Mouse (Mus musculus) ovary, postnatal 36 days (tissue): ENCODE measurements around the gene Atg4c.

Source experiments
- DNase-seq: peaks from one replicate; pipeline ENCODE4 v3.0.0; 2022; ENCODE audit warnings: low spot score, mixed read lengths

The Atg4c gene

DNA sequence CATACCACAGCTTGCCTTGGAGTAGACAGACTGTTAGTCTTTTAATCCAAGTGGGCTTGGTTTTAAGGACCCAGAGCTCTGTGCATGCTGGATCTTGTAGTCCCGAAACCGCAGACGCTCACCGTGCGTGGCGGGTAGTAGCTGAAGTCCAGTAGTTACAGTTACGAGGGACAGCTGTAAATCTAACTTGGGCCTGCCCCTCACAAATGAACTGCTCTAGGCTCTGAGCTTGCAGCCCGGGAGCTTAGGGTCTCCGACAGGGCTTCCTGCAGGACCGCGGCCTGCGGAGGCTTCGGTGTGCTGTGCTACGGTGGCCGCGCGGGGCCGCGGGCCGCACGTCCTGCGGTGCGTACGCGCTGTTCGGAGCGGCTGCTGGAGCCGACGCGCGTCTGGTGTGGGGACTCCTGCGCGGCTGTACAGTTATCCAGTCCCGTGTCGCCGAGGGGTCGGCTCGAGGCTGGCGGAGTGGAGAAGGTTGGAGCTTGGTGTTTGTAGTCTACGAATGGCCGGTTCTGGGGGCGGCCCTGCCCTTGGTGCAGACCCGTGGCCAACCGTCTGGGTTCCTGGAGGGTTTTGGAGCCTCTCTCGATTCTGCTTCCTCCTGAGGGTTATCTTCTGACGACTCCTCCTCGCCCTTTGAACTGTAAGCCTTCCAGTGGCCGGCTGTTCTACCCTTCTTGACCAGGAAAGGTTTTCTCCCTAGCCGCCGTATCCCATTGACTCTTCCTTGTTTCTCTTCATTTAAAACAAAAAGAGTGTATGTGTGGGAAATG lies at the start of gene Atg4c:
Atg4c (plus strand) TSS at position 125 of the 773 bp plus-strand sequence.
- peak; percentile 85 for DNase-seq

- no peak for DNase-seq
Observed at GRCm38 (mm10) chr4:99151434-99151833, 42.3 kb upstream of the Atg4c start.

- DNase-seq = no peak
Observed at GRCm38 (mm10) chr4:99151885-99152558, 41.7 kb upstream of the Atg4c start.

DNA sequence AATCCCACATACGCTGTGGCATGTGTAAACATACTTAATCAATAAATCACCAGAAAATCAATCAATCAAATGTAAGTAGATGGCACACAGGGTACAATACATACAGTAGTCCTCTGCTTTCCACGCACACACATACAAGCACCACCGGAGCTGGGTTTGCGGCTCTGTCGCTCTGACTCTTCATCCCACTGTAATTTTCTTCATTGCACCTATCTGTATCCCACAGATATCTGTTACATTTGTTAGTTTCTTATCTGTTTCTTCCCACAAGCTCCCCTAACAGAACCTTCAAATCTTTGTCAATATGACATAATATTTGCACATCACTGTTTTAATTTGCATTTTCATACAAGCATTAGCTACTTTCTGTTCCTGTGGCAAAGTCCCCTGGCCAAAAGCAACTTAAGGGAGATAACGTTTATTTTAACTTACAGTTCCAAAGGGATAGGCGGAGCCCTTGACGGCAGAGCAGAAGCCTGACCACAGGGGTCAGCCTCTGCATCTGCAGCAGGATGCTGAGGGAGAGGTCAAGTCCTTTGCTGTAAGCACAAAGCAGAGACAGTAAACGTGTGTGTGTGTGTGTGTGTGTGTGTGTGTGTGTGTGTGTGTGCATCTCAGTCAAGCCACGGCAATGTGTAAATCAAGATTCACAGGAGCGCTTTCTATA lies 37.0 kb upstream of the Atg4c start:
- DNase-seq = no peak

DNA sequence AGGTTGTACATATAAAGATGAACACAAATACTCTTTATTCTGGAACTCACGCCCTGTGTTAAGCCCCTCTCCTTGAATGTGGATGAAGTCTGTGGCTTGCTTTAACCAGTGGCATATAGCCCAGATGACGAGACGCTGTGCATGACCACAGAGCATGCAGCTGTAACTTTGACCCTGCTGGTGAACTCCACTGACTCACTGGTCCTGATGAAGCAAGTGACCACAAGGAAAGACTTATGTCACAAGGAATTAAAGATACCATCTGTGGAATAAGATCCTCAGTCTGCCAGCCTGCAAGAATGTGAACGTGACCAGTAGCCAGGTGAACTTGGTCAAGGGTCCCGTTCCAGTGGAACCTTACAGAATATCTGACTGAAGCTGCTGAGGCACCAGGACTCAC lies 35.2 kb upstream of the Atg4c start:
- DNase-seq = no peak

DNA sequence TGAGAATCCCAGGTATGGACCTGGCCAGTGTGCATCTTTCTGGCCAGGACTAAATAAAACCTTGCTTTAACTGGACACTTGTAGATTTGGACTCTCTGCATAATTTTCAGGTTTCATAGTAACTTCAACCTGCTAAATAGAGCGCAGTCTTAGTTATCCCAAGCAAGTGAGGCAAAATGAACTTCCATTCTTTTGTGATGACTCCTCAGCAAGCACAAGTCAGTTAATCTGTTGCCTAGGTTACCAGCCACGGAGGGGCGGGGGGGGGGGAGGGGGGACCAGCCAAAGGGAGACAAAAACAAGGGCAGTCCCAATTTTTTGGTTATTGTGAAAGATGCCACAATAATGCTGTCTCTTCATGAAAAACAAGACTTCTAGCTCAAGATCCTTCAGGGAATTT lies 33.3 kb upstream of the Atg4c start:
- DNase-seq = no peak

DNA sequence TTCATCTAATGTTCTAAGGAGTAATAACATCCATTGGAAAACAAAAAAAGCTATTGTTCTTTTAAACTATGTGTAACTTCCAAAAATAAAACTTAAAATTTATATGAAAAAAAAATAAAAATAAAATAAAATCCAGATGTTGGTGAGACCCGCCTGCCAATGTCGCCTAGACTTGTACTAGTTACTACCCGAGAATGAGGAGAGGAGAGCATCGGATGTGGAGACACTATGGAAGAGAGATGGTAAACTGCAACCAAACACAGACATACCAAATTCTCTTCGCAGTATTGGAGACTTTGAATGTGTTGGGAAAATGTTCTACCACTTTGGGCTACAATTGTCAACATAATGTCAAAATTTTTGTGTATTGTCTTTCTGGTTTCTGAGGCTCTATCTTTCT lies 32.8 kb upstream of the Atg4c start:
- DNase-seq = no peak

- no peak for DNase-seq
Observed at GRCm38 (mm10) chr4:99161457-99161971, 32.2 kb upstream of the Atg4c start.

- DNase-seq = no peak
Observed at GRCm38 (mm10) chr4:99163001-99163400, 30.7 kb upstream of the Atg4c start.

GRCm38 (mm10) chr4:99163547-99163946 lies 30.2 kb upstream of the Atg4c start:
- DNase-seq = no peak

- DNase-seq = no peak
Observed at GRCm38 (mm10) chr4:99168869-99169268, 24.9 kb upstream of the Atg4c start.

- DNase-seq = no peak
Observed at GRCm38 (mm10) chr4:99174265-99174664, 19.5 kb upstream of the Atg4c start.

- no peak for DNase-seq
Observed at GRCm38 (mm10) chr4:99176841-99177240, 16.9 kb upstream of the Atg4c start.

DNA sequence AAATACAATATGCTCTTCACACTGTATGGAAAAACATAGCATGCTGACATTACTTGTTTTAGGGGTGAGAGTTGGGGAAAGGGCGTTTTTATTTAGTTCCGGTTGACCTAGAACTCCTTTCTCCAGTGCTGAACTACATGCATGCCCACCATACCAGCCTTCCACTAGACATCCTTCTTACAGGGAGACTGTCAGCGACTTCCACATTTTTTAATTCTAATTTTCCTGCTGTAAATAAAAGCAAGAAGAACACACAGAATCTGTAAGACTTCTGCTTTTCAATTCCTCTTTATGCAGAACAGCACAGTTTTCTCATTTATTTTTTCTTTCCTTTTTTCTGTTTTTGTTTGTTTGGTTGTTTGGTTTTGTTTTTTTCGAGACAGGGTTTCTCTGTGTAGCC lies 16.5 kb upstream of the Atg4c start:
- DNase-seq = no peak

- no peak for DNase-seq
Observed at GRCm38 (mm10) chr4:99178851-99179250, 14.9 kb upstream of the Atg4c start.

DNA sequence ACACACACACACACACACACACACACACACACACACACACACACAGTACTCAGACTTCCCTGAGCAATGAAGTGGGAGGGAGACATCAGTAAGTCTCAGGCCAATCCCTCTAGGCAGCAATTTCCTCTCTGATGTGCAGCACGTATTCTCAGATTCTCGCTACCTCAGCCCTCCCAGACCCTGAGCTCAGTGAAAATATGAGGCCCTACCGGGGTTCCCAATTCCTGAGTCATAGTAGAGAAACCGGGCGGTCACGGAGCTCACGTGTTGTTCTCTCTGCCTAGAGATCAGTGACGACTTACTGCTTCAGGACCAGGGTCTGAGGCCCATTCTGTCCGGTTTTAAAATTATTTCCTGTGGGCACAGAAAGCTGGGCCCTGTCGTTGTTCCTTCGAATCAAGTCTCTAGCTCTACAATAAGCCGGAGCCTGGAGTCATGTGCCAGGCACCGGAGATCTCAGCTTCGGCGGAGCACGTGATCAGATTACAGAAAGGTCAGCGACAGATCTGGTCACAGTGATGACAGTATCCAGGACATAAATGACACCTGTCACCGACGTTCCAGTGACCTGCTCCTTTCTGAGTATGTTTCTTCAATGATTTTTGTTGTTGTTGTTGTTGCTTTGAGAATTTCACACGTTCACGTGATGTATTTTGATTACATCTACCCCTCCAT lies 14.2 kb upstream of the Atg4c start:
- no peak for DNase-seq

- DNase-seq = no peak
Observed at GRCm38 (mm10) chr4:99180921-99181320, 12.8 kb upstream of the Atg4c start.

GRCm38 (mm10) chr4:99181739-99182419 lies 11.9 kb upstream of the Atg4c start:
- no peak for DNase-seq

DNA sequence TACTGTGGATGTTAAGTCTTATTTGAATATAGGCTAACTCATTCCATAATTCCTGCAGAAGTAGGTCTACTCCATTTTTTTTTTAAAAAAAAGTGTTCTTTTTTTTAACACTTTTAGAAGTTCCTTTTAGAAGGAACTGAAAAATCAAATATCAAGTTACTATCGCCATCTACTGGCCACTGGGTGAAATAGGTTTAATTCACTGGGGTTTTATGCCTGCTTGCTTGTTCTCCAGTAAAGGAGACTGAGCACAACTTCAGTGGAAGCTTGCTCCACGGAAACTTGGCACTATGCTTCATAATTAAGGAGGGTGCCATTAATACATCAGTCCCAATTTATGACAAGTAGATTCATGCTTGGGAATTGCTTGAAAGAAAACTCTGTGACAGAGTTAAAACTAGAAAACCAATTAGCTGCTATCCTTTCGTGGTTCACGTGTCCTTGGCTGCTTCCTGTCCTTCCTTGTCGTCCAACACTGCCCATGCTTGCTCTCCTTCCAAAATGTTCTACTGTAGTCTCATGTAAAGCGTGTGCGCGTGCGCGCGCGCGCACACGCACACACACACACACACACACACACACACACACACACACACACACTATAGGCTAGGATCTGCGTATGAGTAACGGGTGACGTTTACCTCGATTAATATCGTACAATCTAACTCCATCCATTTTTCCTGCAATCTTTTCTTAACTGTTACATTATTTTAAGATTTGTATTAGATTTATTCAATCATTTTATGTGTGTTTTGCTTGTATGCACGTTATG lies 10.9 kb upstream of the Atg4c start:
- no peak for DNase-seq

DNA sequence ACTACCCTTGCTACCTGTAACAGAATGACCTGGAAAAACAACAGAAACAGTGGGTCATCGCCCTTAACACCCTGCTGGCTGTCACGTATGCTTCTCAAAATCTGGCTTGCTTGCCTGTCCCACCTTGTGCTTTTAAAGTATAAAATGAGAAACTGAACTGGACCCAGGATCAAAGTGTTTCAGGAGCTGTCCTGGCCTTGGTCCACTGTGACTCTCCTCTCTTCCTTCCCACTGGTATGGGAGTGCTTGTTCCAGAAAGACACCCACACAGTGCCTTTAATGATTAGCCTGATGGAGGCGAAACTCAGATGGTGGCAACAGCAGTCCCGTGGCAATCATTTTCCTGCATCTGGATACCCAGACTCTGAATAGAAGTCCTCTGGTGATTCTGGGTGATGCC lies 9.1 kb upstream of the Atg4c start:
- DNase-seq = no peak

- no peak for DNase-seq
Observed at GRCm38 (mm10) chr4:99185305-99185704, 8.4 kb upstream of the Atg4c start.
